29 mouse cellular contexts compared by ENCODE assay signal in the genomic region with DNA sequence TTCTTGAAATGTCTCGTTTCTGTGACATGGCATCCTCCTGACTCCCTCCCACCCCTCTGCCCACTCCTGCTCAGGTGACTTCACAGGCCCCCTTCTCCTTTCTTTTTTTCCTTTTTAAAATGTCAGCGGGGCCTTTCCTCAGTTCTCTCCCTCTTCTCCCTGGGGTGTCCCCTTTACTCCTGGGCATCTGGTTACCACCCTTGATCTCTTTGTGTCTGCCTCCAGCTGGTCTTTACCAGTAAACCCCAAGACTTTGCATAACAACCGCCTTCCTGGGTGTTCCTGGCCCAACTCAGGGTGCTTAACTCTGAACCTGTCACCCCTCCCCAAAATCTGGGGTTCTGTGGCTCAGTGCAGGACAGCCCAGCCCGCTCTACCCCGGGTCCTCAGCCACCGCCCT. TPM values are rescaled to one million over a fixed set of nuclear protein-coding genes. Genes with fewer than 3 reads are reported as not detected.
DNase-seq lines count a peak whose midpoint lies in the region; ATAC-seq and TF ChIP-seq lines count a peak whose summit lies in the region.
"Had no signal": no experiment of that assay in that cellular context is flagged by ENCODE, and none has a peak within 500 bp of the region (broad histone marks: within the 10 kb centered on the region; RNA-seq: fewer than 3 reads in every experiment).

No protein-coding gene starts in this region.

- no peaks in the 10 kb centered on the region for H3K9me3 ChIP-seq in hindbrain, embryonic 16.5 days (ENCODE audit: control insufficient read depth, low read length)
- no peaks in the 10 kb centered on the region for H3K9me3 ChIP-seq in hindbrain, postnatal 0 days (ENCODE audit: low read length)
- H3K9me3 ChIP-seq in midbrain, embryonic 13.5 days: no peaks in the 10 kb centered on the region
- no peaks in the 10 kb centered on the region for H3K9me3 ChIP-seq in midbrain, postnatal 0 days (ENCODE audit: low read length)
- H3K9me3 ChIP-seq in forebrain, embryonic 11.5 days (ENCODE audit: control insufficient read depth, low read length): no peaks in the 10 kb centered on the region
- H3K9me3 ChIP-seq: forebrain, embryonic 15.5 days; liver, embryonic 12.5 days; neural tube, embryonic 12.5 days had no signal

- DNase-seq in hindbrain, postnatal 0 days (ENCODE audit: low spot score): no peak
- DNase-seq in midbrain, postnatal 0 days (ENCODE audit: low spot score): no peak
- DNase-seq in ZHBTc4 (ENCODE audit: low read depth, low spot score): peak; percentile 70
- no peak for DNase-seq in forebrain, embryonic 11.5 days (ENCODE audit: low spot score)
- no peak for DNase-seq in left cerebral cortex, adult 8-10 months (ENCODE audit: low spot score in 2 of 2)
- DNase-seq: adrenal gland, postnatal 25 days; cerebellum, adult 8-10 months; gastrocnemius, postnatal 36 days; heart, adult 18-20 months; heart, postnatal 36 days; kidney, adult 9 months; kidney, postnatal 10 days; layer of hippocampus, adult 9-11 months; left cerebral cortex, postnatal 4 days; liver, postnatal 0 days; lung, postnatal 36 days; midbrain, embryonic 14.5 days had no signal

- peaks cover 8% of the 10 kb centered on the region; the same call in 1 of the 2 replicates for H3K36me3 ChIP-seq in hindbrain, embryonic 16.5 days (ENCODE audit: control insufficient read depth, insufficient read depth, low read length)
- H3K36me3 ChIP-seq in hindbrain, postnatal 0 days (ENCODE audit: insufficient read depth, low read length): no peaks in the 10 kb centered on the region
- H3K36me3 ChIP-seq in midbrain, embryonic 13.5 days: peaks cover 19% of the 10 kb centered on the region
- H3K36me3 ChIP-seq in midbrain, postnatal 0 days (ENCODE audit: insufficient read depth, low read length): peaks cover 27% of the 10 kb centered on the region
- no peaks in the 10 kb centered on the region for H3K36me3 ChIP-seq in forebrain, embryonic 11.5 days (ENCODE audit: control insufficient read depth, insufficient read depth, low read length)
- H3K36me3 ChIP-seq: forebrain, embryonic 15.5 days; liver, embryonic 12.5 days; neural tube, embryonic 12.5 days had no signal

- H3K4me3 ChIP-seq in hindbrain, embryonic 16.5 days (ENCODE audit: low read length): no peak overlapping the region
- H3K4me3 ChIP-seq in hindbrain, postnatal 0 days (ENCODE audit: low read length): no peak overlapping the region
- no peak overlapping the region for H3K4me3 ChIP-seq in midbrain, embryonic 13.5 days (replicated peaks)
- no peak overlapping the region for H3K4me3 ChIP-seq in midbrain, postnatal 0 days (ENCODE audit: low read depth, low read length)
- H3K4me3 ChIP-seq in forebrain, embryonic 11.5 days (ENCODE audit: low read depth, low read length): no peak overlapping the region
- H3K4me3 ChIP-seq: forebrain, embryonic 15.5 days; liver, embryonic 12.5 days; myocyte; neural tube, embryonic 12.5 days had no signal

- no peaks in the 10 kb centered on the region for H3K27me3 ChIP-seq in hindbrain, embryonic 16.5 days (replicated peaks; ENCODE audit: control insufficient read depth, insufficient read depth, low read length)
- H3K27me3 ChIP-seq in hindbrain, postnatal 0 days (ENCODE audit: insufficient read depth, low read length): no peaks in the 10 kb centered on the region
- H3K27me3 ChIP-seq in midbrain, embryonic 13.5 days: no peaks in the 10 kb centered on the region
- H3K27me3 ChIP-seq in midbrain, postnatal 0 days (ENCODE audit: insufficient read depth, low read length): no peaks in the 10 kb centered on the region
- no peaks in the 10 kb centered on the region; the same call in 1 of the 2 replicates for H3K27me3 ChIP-seq in forebrain, embryonic 11.5 days (ENCODE audit: control insufficient read depth, insufficient read depth, low read length)
- H3K27me3 ChIP-seq: forebrain, embryonic 15.5 days; neural tube, embryonic 12.5 days; Patski had no signal

- WGBS in hindbrain, embryonic 16.5 days: 32% methylated on average over 6 of the region's 6 CpGs
- WGBS in hindbrain, postnatal 0 days: 40% methylated on average over 6 of the region's 6 CpGs
- 27% methylated on average over 6 of the region's 6 CpGs for WGBS in midbrain, embryonic 13.5 days
- 26% methylated on average over 6 of the region's 6 CpGs for WGBS in midbrain, postnatal 0 days
- 20% methylated on average over 6 of the region's 6 CpGs for WGBS in forebrain, embryonic 11.5 days

- 0 out of 2 replicates have a peak, but pooled peaks have one; percentile 20 for ATAC-seq in hindbrain, embryonic 16.5 days
- ATAC-seq in hindbrain, postnatal 0 days: no peak
- 0 out of 2 replicates have a peak, but pooled peaks have one; percentile 34 for ATAC-seq in midbrain, embryonic 13.5 days
- ATAC-seq in midbrain, postnatal 0 days (ENCODE audit: low FRiP score): no peak
- ATAC-seq in forebrain, embryonic 11.5 days (replicated peaks; ENCODE audit: low FRiP score): no peak
- ATAC-seq: CD4-positive, CD25-positive, alpha-beta regulatory T cell, adult 4 months; forebrain, embryonic 15.5 days; intestine, postnatal 0 days; liver, embryonic 12.5 days; liver, postnatal 0 days; Patski had no signal

- no peak for TF ChIP-seq CTCF in hindbrain, postnatal 0 days (IDR thresholded peaks at IDR 0.05; ENCODE audit: low read depth)
- no peak for TF ChIP-seq CTCF in midbrain, postnatal 0 days (IDR thresholded peaks at IDR 0.05)

- H3K27ac ChIP-seq in hindbrain, embryonic 16.5 days (ENCODE audit: low read depth, low read length): no peak overlapping the region
- H3K27ac ChIP-seq in hindbrain, postnatal 0 days: no peak overlapping the region
- H3K27ac ChIP-seq in midbrain, embryonic 13.5 days: no peak overlapping the region
- no peak overlapping the region for H3K27ac ChIP-seq in midbrain, postnatal 0 days (ENCODE audit: low read depth, low read length)
- H3K27ac ChIP-seq in forebrain, embryonic 11.5 days (ENCODE audit: low read depth, low read length): no peak overlapping the region
- H3K27ac ChIP-seq: forebrain, embryonic 15.5 days; liver, embryonic 12.5 days; neural tube, embryonic 12.5 days had no signal

- H3K9ac ChIP-seq in hindbrain, embryonic 16.5 days (ENCODE audit: low read depth, low read length): no peak overlapping the region
- H3K9ac ChIP-seq in hindbrain, postnatal 0 days (replicated peaks; ENCODE audit: low read length): no peak overlapping the region
- no peak overlapping the region for H3K9ac ChIP-seq in midbrain, embryonic 13.5 days (replicated peaks)
- H3K9ac ChIP-seq in midbrain, postnatal 0 days (replicated peaks; ENCODE audit: low read length, poor library complexity, severe bottlenecking): no peak overlapping the region
- no peak overlapping the region for H3K9ac ChIP-seq in forebrain, embryonic 11.5 days (ENCODE audit: low read length)
- H3K9ac ChIP-seq: forebrain, embryonic 15.5 days; liver, embryonic 12.5 days; liver, postnatal 0 days; neural tube, embryonic 12.5 days had no signal

- no peak overlapping the region for H3K4me2 ChIP-seq in hindbrain, embryonic 16.5 days (ENCODE audit: low read length)
- no peak overlapping the region for H3K4me2 ChIP-seq in hindbrain, postnatal 0 days (ENCODE audit: low read depth, low read length)
- no peak overlapping the region for H3K4me2 ChIP-seq in midbrain, embryonic 13.5 days (replicated peaks)
- H3K4me2 ChIP-seq in midbrain, postnatal 0 days (ENCODE audit: low read depth, low read length, poor library complexity, severe bottlenecking): no peak overlapping the region
- H3K4me2 ChIP-seq in forebrain, embryonic 11.5 days (ENCODE audit: low read depth, low read length, severe bottlenecking): no peak overlapping the region
- H3K4me2 ChIP-seq: forebrain, embryonic 15.5 days; heart, embryonic 11.5 days; liver, embryonic 12.5 days; neural tube, embryonic 12.5 days had no signal

- H3K4me1 ChIP-seq in hindbrain, embryonic 16.5 days (ENCODE audit: control insufficient read depth, insufficient read depth, low read depth, low read length): peaks cover 8% of the 10 kb centered on the region
- peaks cover 3% of the 10 kb centered on the region; the same call in 1 of the 2 replicates for H3K4me1 ChIP-seq in hindbrain, postnatal 0 days (ENCODE audit: insufficient read depth, low read length)
- H3K4me1 ChIP-seq in midbrain, embryonic 13.5 days (replicated peaks): peaks cover 13% of the 10 kb centered on the region
- H3K4me1 ChIP-seq in midbrain, postnatal 0 days (ENCODE audit: insufficient read depth, low read length): no peaks in the 10 kb centered on the region
- no peaks in the 10 kb centered on the region for H3K4me1 ChIP-seq in forebrain, embryonic 11.5 days (replicated peaks; ENCODE audit: control insufficient read depth, insufficient read depth, low read length)
- H3K4me1 ChIP-seq: liver, embryonic 12.5 days had no signal

RNA-seq across cellular contexts. Expression of a gene that starts 29.6 kb away (rescaled TPM):
- polyA plus RNA-seq in hindbrain, embryonic 16.5 days (2015; fragmentation: Nextera tagmentation; extraction: Ambion mirVana): 21.0 and 22.3 TPM in 2 replicates
- total RNA-seq in hindbrain, postnatal 0 days (2014; rRNA removed): 153 and 163 TPM in 2 replicates
- polyA plus RNA-seq in hindbrain, postnatal 0 days (2015; fragmentation: Nextera tagmentation; extraction: Ambion mirVana): 30.0 and 34.2 TPM in 2 replicates
- polyA plus RNA-seq in midbrain, embryonic 13.5 days (2015; fragmentation: Nextera tagmentation; extraction: Ambion mirVana): 7.2 and 10.1 TPM in 2 replicates
- total RNA-seq in midbrain, postnatal 0 days (2014; rRNA removed): 131 and 156 TPM in 2 replicates
- polyA plus RNA-seq in midbrain, postnatal 0 days (2015; fragmentation: Nextera tagmentation; extraction: Ambion mirVana): 34.5 and 34.8 TPM in 2 replicates
- 3.1 and 4.2 TPM in 2 replicates for polyA plus RNA-seq in forebrain, embryonic 11.5 days (2014; fragmentation: Nextera tagmentation; extraction: Ambion mirVana)
- 100 to 1,000 TPM; 313 to 384 (median 344) TPM for total RNA-seq in left cerebral cortex, adult 8-10 months (2022)
- total RNA-seq: megakaryocyte, adult 5-6 weeks; MEL had no signal
- polyA plus RNA-seq: CD4-positive, CD25-positive, alpha-beta regulatory T cell, adult 4 months; myocyte had no signal

RNA-seq across cellular contexts. Expression of a gene that starts 45.0 kb away (rescaled TPM):
- polyA plus RNA-seq in hindbrain, embryonic 16.5 days (2015; fragmentation: Nextera tagmentation; extraction: Ambion mirVana): 61.4 and 61.6 TPM in 2 replicates
- 40.8 and 47.2 TPM in 2 replicates for total RNA-seq in hindbrain, postnatal 0 days (2014; rRNA removed)
- polyA plus RNA-seq in hindbrain, postnatal 0 days (2015; fragmentation: Nextera tagmentation; extraction: Ambion mirVana): 63.7 and 65.4 TPM in 2 replicates
- 45.1 and 48.0 TPM in 2 replicates for polyA plus RNA-seq in midbrain, embryonic 13.5 days (2015; fragmentation: Nextera tagmentation; extraction: Ambion mirVana)
- total RNA-seq in midbrain, postnatal 0 days (2014; rRNA removed): 26.3 and 38.3 TPM in 2 replicates
- 50.7 and 56.6 TPM in 2 replicates for polyA plus RNA-seq in midbrain, postnatal 0 days (2015; fragmentation: Nextera tagmentation; extraction: Ambion mirVana)
- 53.3 and 54.5 TPM in 2 replicates for polyA plus RNA-seq in forebrain, embryonic 11.5 days (2014; fragmentation: Nextera tagmentation; extraction: Ambion mirVana)
- 10 to 100 TPM; 56.2 to 58.6 (median 58.4) TPM for total RNA-seq in left cerebral cortex, adult 8-10 months (2022)

Comparison
In these comparisons a context has a peak if more than half of its experiments do, and no peak if none do; other contexts are left out.
1. ATAC-seq: peak in hindbrain, embryonic 16.5 days (single experiment) and midbrain, embryonic 13.5 days (single experiment); none in hindbrain, postnatal 0 days (single experiment), midbrain, postnatal 0 days (single experiment) and forebrain, embryonic 11.5 days (single experiment).